Mouse (Mus musculus) bone marrow macrophage, adult 2 months (primary cell): Measurements from ENCODE around the gene Atp5j2. TPM values are rescaled to one million over a fixed set of nuclear protein-coding genes. Genes with fewer than 3 reads are reported as not detected.
"Not testable (repeated sequence)": the region's sequence is repeated elsewhere in the genome, so short reads cannot be mapped to it uniquely, and the experiment has no call there.

Source experiments
- H3K27ac ChIP-seq: 2 replicates; pipeline ENCODE4 v1.5.1; 2012; ENCODE audit warnings: low read depth, low read length; ENCODE audit not compliant: insufficient read depth
- H3K4me1 ChIP-seq: 2 replicates; pipeline ENCODE4 v1.6.1; 2012; ENCODE audit warnings: low read length; ENCODE audit not compliant: control insufficient read depth, insufficient read depth
- H3K4me3 ChIP-seq: 2 replicates; pipeline ENCODE4 v1.5.1; 2012; ENCODE audit warnings: mild to moderate bottlenecking, low read length, moderate library complexity; ENCODE audit not compliant: insufficient read depth
- CTCF ChIP-seq: IDR thresholded peaks from 2 replicates; pipeline ENCODE4 v1.5.1; 2012; ENCODE audit warnings: low read depth, mild to moderate bottlenecking, low read length, moderate library complexity
- POLR2A ChIP-seq: IDR thresholded peaks from 2 replicates; pipeline ENCODE4 v1.6.1; 2012; ENCODE audit warnings: mild to moderate bottlenecking, low read depth, low read length, borderline replicate concordance
- polyA plus RNA-seq: library from polyadenylated mRNA; stranded (reverse); fragments of >200 nt; gene quantifications from 2 replicates; pipeline ENCODE4 v1.2.4, GENCODE M21; 2012; ENCODE audit not compliant: missing spikeins, insufficient read depth, insufficient read length

Atp5j2 gene
- polyA plus RNA-seq, 1 experiment = 271 TPM

- TF ChIP-seq POLR2A = no peak
- Histone ChIP-seq H3K27ac (no peak overlapping the region), H3K4me1 (peaks cover 4% of the 10 kb centered on the region), H3K4me3 (no peak overlapping the region)
Observed at GRCm38 (mm10) chr5:145218206-145218605, 26.3 kb upstream of the Atp5j2 start.

GRCm38 (mm10) chr5:145217746-145218145 lies 25.9 kb upstream of the Atp5j2 start:
- no peak overlapping the region for H3K27ac ChIP-seq
- no peak overlapping the region for H3K4me3 ChIP-seq
- no peaks in the 10 kb centered on the region for H3K4me1 ChIP-seq
- TF ChIP-seq CTCF (no peak), POLR2A (no peak)

GRCm38 (mm10) chr5:145214679-145215078 lies 22.8 kb upstream of the Atp5j2 start:
- TF ChIP-seq POLR2A = no peak
- TF ChIP-seq CTCF = 0 out of 2 replicates have a peak, but pooled peaks have one; percentile 3
- Histone ChIP-seq H3K4me3 (no peak overlapping the region), H3K4me1 (no peaks in the 10 kb centered on the region), H3K27ac (no peak overlapping the region)

DNA sequence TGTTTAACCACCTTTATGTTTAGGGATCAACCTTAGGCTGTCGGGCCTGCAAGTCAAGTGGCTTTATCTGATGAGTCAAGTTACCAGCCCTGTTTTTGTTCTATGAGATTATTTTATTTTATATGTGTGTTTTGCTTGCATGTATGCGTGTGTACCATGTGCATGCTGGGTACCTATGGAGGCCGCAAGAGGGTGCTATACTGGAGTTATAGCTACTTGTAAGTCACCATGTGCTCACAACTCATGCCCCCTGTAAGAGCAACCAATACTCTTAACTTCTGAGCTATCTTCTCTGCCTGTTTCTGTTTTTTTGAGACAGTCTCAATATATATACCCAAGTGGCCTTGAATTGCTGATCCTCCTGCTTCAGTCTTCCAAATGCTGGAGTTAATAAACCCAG lies 21.6 kb upstream of the Atp5j2 start:
- no peak for TF ChIP-seq POLR2A
- TF ChIP-seq CTCF = no peak
- Histone ChIP-seq H3K4me1 (no peaks in the 10 kb centered on the region), H3K27ac (no peak overlapping the region)

DNA sequence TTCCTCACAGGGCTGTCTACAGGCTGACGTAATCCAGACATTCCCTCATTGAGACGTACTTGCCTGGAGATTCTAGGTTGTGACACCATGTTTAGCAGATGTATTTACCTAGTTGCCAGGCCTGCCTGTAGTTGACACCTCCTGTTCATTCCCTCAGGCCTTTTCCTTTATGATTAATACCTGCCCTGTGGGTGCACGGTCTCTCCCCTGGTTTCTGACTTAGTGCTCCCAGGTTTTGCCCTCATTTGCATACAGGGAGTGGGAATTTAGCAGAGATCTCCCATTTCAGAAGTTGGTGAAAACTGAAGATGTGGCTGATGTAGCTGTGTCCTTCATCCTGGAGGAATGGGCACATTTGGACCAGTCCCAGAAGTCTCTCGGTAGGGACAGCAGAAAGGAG lies 20.4 kb upstream of the Atp5j2 start:
- H3K27ac ChIP-seq = no peak overlapping the region
- no peak for TF ChIP-seq POLR2A
- TF ChIP-seq CTCF = no peak
- H3K4me1 ChIP-seq = no peaks in the 10 kb centered on the region
- no peak overlapping the region for H3K4me3 ChIP-seq

More for the DNA sequence above, 21.6 kb upstream of the Atp5j2 start:
- H3K4me3 ChIP-seq = no peak overlapping the region

- TF ChIP-seq POLR2A = no peak
- no peak for TF ChIP-seq CTCF
- Histone ChIP-seq H3K4me1 (no peaks in the 10 kb centered on the region), H3K4me3 (no peak overlapping the region), H3K27ac (no peak overlapping the region)
Observed at GRCm38 (mm10) chr5:145211340-145211739, 19.5 kb upstream of the Atp5j2 start.

DNA sequence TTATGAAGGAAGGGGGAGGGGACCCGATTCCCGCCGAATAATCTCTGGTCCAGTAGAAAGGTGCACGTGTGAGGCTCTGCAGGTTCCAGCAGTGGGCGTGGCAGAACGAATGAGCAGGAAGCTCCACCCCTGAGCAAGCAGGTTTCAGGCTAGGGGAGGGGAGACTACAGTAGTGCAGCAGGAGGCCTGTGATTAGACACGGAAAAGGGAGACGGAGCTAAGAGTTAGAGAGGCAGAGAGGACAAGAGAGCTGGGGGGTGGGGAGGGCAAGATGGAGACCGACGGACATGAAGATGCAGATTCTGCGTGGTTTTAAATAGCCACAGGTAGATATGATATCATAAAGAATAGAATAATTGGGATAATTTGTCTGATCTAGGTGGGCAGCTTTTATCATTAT lies 16.5 kb upstream of the Atp5j2 start:
- not testable (repeated sequence) for H3K27ac ChIP-seq, H3K4me3 ChIP-seq

GRCm38 (mm10) chr5:145207954-145208353 lies 16.1 kb upstream of the Atp5j2 start:
- Histone ChIP-seq H3K4me1 (peaks cover 6% of the 10 kb centered on the region), H3K27ac (no peak overlapping the region), H3K4me3 (no peak overlapping the region)
- TF ChIP-seq CTCF = no peak
- no peak for TF ChIP-seq POLR2A

More for the DNA sequence above, 16.5 kb upstream of the Atp5j2 start:
- H3K4me1 ChIP-seq = not testable (repeated sequence)

DNA sequence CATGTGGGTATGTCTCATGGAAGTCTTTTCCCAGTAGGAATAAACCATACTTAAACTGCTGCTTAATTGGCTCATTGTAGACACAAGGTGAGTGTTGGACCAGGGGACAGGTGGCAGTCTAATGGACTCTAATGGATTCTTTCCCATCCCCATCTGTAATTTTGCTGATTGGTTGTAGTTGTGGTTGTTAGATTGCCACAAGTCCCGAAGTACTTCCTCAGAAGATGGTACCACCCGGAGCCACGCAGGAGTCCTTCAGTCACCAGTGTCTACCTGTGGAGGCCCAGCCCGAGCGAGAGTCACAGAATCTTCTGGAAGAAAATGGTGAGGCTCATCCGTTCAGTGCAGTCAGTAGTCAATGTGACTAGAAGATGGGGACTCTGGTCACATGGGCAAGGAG lies 15.5 kb upstream of the Atp5j2 start:
- TF ChIP-seq CTCF (no peak), POLR2A (no peak)
- Histone ChIP-seq H3K4me3 (no peak overlapping the region), H3K4me1 (peaks cover 6% of the 10 kb centered on the region), H3K27ac (no peak overlapping the region)

DNA sequence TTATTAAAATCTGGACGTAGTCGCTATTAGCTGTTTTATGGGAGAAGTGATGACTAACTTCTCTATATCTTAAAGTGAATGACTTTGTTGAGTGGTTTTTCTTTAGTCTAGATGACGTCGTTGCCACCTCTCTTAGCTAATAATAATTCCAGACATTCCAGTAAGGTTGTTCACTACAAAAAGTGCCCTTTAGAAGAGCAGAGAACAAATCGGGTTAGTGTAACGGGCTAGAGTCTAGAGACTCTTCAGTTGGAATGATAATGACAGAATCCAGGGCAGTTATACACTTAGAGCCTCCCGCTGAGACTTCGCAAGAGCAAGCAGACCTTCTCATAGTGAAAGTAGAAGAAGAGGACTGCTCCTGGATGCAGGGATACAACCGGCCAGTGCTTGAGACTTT lies 13.2 kb upstream of the Atp5j2 start:
- Histone ChIP-seq H3K4me3 (peak overlapping the region; percentile 41), H3K4me1 (peaks cover 8% of the 10 kb centered on the region), H3K27ac (no peak overlapping the region)
- TF ChIP-seq CTCF (no peak), POLR2A (no peak)
